Mouse (Mus musculus): ENCODE data around the gene Nkain4. TPM values are rescaled to one million over a fixed set of nuclear protein-coding genes. Genes with fewer than 3 reads are reported as not detected.

The Nkain4 gene
- polyA plus RNA-seq, 1 experiment from 2014 or later = 1.6 TPM

- Histone ChIP-seq H3K27ac (ENCODE audit: low read depth) (no peak overlapping the region), H3K4me1 (ENCODE audit: insufficient read depth) (peaks cover 10% of the 10 kb centered on the region; the same call in 1 of the 2 replicates), H3K27me3 (ENCODE audit: insufficient read depth, low read length) (peaks cover 52% of the 10 kb centered on the region), H3K9ac (replicated peaks) (no peak overlapping the region), H3K9me3 (ENCODE audit: low read length) (no peaks in the 10 kb centered on the region), H3K36me3 (replicated peaks; ENCODE audit: insufficient read depth, low read length) (no peaks in the 10 kb centered on the region), H3K4me3 (ENCODE audit: low read depth, low read length) (no peak overlapping the region), H3K4me2 (ENCODE audit: low read depth, low read length) (no peak overlapping the region)
- no peak for TF ChIP-seq EP300 (IDR thresholded peaks at IDR 0.05; ENCODE audit: low read depth)
- DNase-seq = no peak
- WGBS (ENCODE audit: insufficient replicate concordance) = 63% methylated on average over 15 of the region's 15 CpGs
- ATAC-seq = no peak
Observed at GRCm38 (mm10) chr2:180896819-180897625, 57.5 kb downstream of the Nkain4 start.

DNA sequence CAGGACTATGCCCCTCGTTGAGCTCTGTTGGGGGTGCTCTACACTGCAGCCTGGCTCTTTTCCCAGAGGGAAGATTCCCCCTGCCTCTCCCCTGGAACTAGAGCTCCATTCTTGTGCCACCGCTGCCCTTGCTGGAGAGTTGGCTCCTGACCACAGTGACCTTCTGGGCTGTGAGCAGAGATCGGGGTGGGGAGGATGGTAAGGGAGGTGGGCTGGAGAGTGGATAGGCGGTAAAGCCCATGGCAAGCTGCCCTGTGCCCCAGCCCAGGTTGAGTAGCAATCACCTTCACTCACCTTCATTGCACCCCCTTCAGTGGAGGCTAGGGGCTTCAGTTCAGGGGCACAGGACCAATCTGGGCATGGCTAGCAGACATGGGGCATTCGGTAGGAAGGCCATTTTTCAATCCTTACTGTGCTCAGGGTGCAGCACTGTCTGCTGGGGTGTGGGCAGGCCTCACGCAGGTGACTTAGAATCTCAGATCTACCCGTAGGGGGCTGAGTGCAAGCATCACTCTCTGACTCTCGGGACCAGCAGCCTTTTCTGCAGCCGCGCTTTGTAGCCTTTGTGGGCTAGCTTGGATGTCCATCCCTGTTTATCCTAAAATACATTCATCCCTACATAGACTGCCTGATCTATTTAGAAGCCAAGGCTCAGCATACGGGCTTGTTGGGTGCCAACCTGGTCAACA is 58.5 kb downstream of the Nkain4 start:
- Histone ChIP-seq H3K27me3 (ENCODE audit: insufficient read depth, low read length) (peaks cover 63% of the 10 kb centered on the region), H3K9me3 (ENCODE audit: low read length) (no peaks in the 10 kb centered on the region), H3K9ac (replicated peaks) (no peak overlapping the region), H3K4me2 (ENCODE audit: low read depth, low read length) (no peak overlapping the region), H3K4me1 (ENCODE audit: insufficient read depth) (peaks cover 10% of the 10 kb centered on the region; the same call in 1 of the 2 replicates), H3K4me3 (ENCODE audit: low read depth, low read length) (no peak overlapping the region), H3K27ac (ENCODE audit: low read depth) (no peak overlapping the region), H3K36me3 (replicated peaks; ENCODE audit: insufficient read depth, low read length) (no peaks in the 10 kb centered on the region)
- 72% methylated on average over 11 of the region's 11 CpGs for WGBS (ENCODE audit: insufficient replicate concordance)
- DNase-seq (no peak), ATAC-seq (no peak)
- TF ChIP-seq EP300 (IDR thresholded peaks at IDR 0.05; ENCODE audit: low read depth) (no peak), CTCF (IDR thresholded peaks at IDR 0.05; ENCODE audit: low read depth) (no peak)

DNA sequence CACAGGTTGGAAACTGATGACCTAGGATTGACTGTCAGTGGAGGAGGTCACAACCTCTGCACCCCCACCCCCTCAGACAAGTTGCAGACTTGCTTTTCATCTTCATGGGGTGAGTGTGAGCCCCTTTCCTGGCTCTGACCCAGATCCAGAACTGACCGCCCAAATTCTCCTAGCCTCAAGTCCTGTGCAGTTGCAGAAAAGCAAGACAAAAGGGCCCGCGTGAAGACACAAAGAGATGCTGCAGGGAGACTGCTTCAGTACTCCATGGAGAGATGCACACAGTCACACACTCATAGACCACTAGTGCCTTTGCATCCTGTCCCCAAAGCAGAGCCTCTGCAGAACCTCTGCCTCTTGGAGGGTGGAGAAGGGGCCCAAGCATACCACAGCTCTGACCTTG is 59.2 kb downstream of the Nkain4 start:
- Histone ChIP-seq H3K4me1 (ENCODE audit: insufficient read depth) (peaks cover 10% of the 10 kb centered on the region; the same call in 1 of the 2 replicates), H3K9me3 (ENCODE audit: low read length) (no peaks in the 10 kb centered on the region), H3K4me2 (ENCODE audit: low read depth, low read length) (no peak overlapping the region), H3K36me3 (replicated peaks; ENCODE audit: insufficient read depth, low read length) (no peaks in the 10 kb centered on the region), H3K4me3 (ENCODE audit: low read depth, low read length) (no peak overlapping the region), H3K27me3 (ENCODE audit: insufficient read depth, low read length) (peaks cover 70% of the 10 kb centered on the region), H3K9ac (replicated peaks) (no peak overlapping the region), H3K27ac (ENCODE audit: low read depth) (no peak overlapping the region)
- no peak for DNase-seq
- TF ChIP-seq EP300 (IDR thresholded peaks at IDR 0.05; ENCODE audit: low read depth) (no peak), CTCF (IDR thresholded peaks at IDR 0.05; ENCODE audit: low read depth) (no peak)
- WGBS (ENCODE audit: insufficient replicate concordance) = 69% methylated on average over 3 of the region's 3 CpGs
- ATAC-seq = no peak

- no peak overlapping the region for H3K4me2 ChIP-seq (ENCODE audit: low read depth, low read length)
- ATAC-seq = peak; percentile 41; the same call in 1 of the 2 replicates
- H3K36me3 ChIP-seq (replicated peaks; ENCODE audit: insufficient read depth, low read length) = no peaks in the 10 kb centered on the region
- peaks cover 75% of the 10 kb centered on the region for H3K27me3 ChIP-seq (ENCODE audit: insufficient read depth, low read length)
- H3K9ac ChIP-seq (replicated peaks) = no peak overlapping the region
- DNase-seq = peak; percentile 75
- H3K9me3 ChIP-seq (ENCODE audit: low read length) = no peaks in the 10 kb centered on the region
- no peak overlapping the region for H3K4me3 ChIP-seq (ENCODE audit: low read depth, low read length)
- 2% methylated on average over 13 of the region's 13 CpGs for WGBS (ENCODE audit: insufficient replicate concordance)
- H3K4me1 ChIP-seq (ENCODE audit: insufficient read depth) = peaks cover 10% of the 10 kb centered on the region; the same call in 1 of the 2 replicates
- H3K27ac ChIP-seq (ENCODE audit: low read depth) = no peak overlapping the region
- TF ChIP-seq EP300 (IDR thresholded peaks at IDR 0.05; ENCODE audit: low read depth) (no peak), CTCF (IDR thresholded peaks at IDR 0.05; ENCODE audit: low read depth) (peak; percentile 76)
Observed at GRCm38 (mm10) chr2:180894734-180895133, 59.8 kb downstream of the Nkain4 start.

- Histone ChIP-seq H3K27ac (ENCODE audit: low read depth) (no peak overlapping the region), H3K27me3 (ENCODE audit: insufficient read depth, low read length) (peaks cover 81% of the 10 kb centered on the region), H3K9me3 (ENCODE audit: low read length) (no peaks in the 10 kb centered on the region), H3K4me1 (ENCODE audit: insufficient read depth) (peaks cover 10% of the 10 kb centered on the region; the same call in 1 of the 2 replicates), H3K36me3 (replicated peaks; ENCODE audit: insufficient read depth, low read length) (no peaks in the 10 kb centered on the region), H3K9ac (replicated peaks) (no peak overlapping the region), H3K4me2 (ENCODE audit: low read depth, low read length) (peak overlapping the region; percentile 61), H3K4me3 (ENCODE audit: low read depth, low read length) (peak overlapping the region; percentile 32)
- ATAC-seq (0 out of 2 replicates have a peak, but pooled peaks have one; percentile 27), DNase-seq (peak; percentile 61)
- TF ChIP-seq EP300 (IDR thresholded peaks at IDR 0.05; ENCODE audit: low read depth) (no peak), CTCF (IDR thresholded peaks at IDR 0.05; ENCODE audit: low read depth) (no peak)
- 4% methylated on average over 55 of the region's 57 CpGs for WGBS (ENCODE audit: insufficient replicate concordance)
Observed at GRCm38 (mm10) chr2:180894029-180894623, 60.4 kb downstream of the Nkain4 start.

GRCm38 (mm10) chr2:180893537-180894028 is 60.9 kb downstream of the Nkain4 start:
- ATAC-seq = no peak
- Histone ChIP-seq H3K9ac (replicated peaks) (no peak overlapping the region), H3K9me3 (ENCODE audit: low read length) (no peaks in the 10 kb centered on the region), H3K4me2 (ENCODE audit: low read depth, low read length) (peak overlapping the region; percentile 61), H3K27ac (ENCODE audit: low read depth) (no peak overlapping the region), H3K4me1 (ENCODE audit: insufficient read depth) (peaks cover 10% of the 10 kb centered on the region; the same call in 1 of the 2 replicates), H3K36me3 (replicated peaks; ENCODE audit: insufficient read depth, low read length) (no peaks in the 10 kb centered on the region), H3K27me3 (ENCODE audit: insufficient read depth, low read length) (peaks cover 87% of the 10 kb centered on the region), H3K4me3 (ENCODE audit: low read depth, low read length) (peak overlapping the region; percentile 32)
- 2% methylated on average over 32 of the region's 50 CpGs for WGBS (ENCODE audit: insufficient replicate concordance)
- DNase-seq = no peak
- TF ChIP-seq EP300 (IDR thresholded peaks at IDR 0.05; ENCODE audit: low read depth) = no peak
- no peak for TF ChIP-seq CTCF (IDR thresholded peaks at IDR 0.05; ENCODE audit: low read depth)
